Mouse (Mus musculus): ENCODE measurements around the gene Has1.

GRCm38 (mm10) chr17:17862360-17862759 is 7.4 kb upstream of the Has1 start:
- TF ChIP-seq MAZ (IDR thresholded peaks at IDR 0.05; ENCODE audit: low read depth, low read length), result no peak
- TF ChIP-seq ZNF384 (IDR thresholded peaks at IDR 0.05; ENCODE audit: low read depth, low read length), result no peak
- TF ChIP-seq RAD21 (IDR thresholded peaks at IDR 0.05; ENCODE audit: low read depth, low read length), result no peak
- no peak for TF ChIP-seq CTCF (conservative IDR thresholded peaks at IDR 0.05 in 1 of 2, IDR thresholded peaks at IDR 0.05 in 1 of 2; ENCODE audit: low read depth in 2 of 2, low read length in 2 of 2)
- TF ChIP-seq EP300 (IDR thresholded peaks at IDR 0.05; ENCODE audit: low read length), result no peak
- no peak for TF ChIP-seq CHD2 (IDR thresholded peaks at IDR 0.05; ENCODE audit: low read length)
- TF ChIP-seq POLR2A (IDR thresholded peaks at IDR 0.05; ENCODE audit: low read depth, low read length), result no peak
- TF ChIP-seq JUN (IDR thresholded peaks at IDR 0.05; ENCODE audit: insufficient read depth, low read depth, low read length), result no peak
- TF ChIP-seq RCOR1 (conservative IDR thresholded peaks at IDR 0.05; ENCODE audit: low read depth, low read length), result no peak
- TF ChIP-seq PAX5 (IDR thresholded peaks at IDR 0.05; ENCODE audit: low read length), result no peak
- TF ChIP-seq ETS1 (conservative IDR thresholded peaks at IDR 0.05; ENCODE audit: low read depth, low read length), result no peak
- TF ChIP-seq TCF12 (IDR thresholded peaks at IDR 0.05; ENCODE audit: low read depth, low read length), result no peak
- no peak for TF ChIP-seq USF1 (IDR thresholded peaks at IDR 0.05; ENCODE audit: low read depth, low read length)
- TF ChIP-seq MYC (IDR thresholded peaks at IDR 0.05; ENCODE audit: low read depth, low read length), result no peak

Measured in CH12.LX (cell line).